Mouse (Mus musculus) MEL (cell line): ENCODE results near the gene Col4a2.

Experiments
- CTCF ChIP-seq, 3 experiments: IDR thresholded peaks in 2 of 3; conservative IDR thresholded peaks in 1 of 3; 2 replicates each; pipeline ENCODE4 v1.5.1; 2011 to 2012; ENCODE audit warnings: low read length in 3 of 3, low read depth in 2 of 3, mild to moderate bottlenecking in 2 of 3, improper control_type of control experiment in 1 of 3, inconsistent platforms in 1 of 3, mixed read lengths in 1 of 3, moderate library complexity in 1 of 3; ENCODE audit not compliant: control insufficient read depth in 1 of 3, insufficient read depth in 1 of 3, poor library complexity in 1 of 3, severe bottlenecking in 1 of 3
- ELF1 ChIP-seq: IDR thresholded peaks from 2 replicates; pipeline ENCODE4 v1.6.1; 2014; ENCODE audit warnings: low read depth, mild to moderate bottlenecking, inconsistent platforms, low read length, improper control_type of control experiment, moderate library complexity
- ETS1 ChIP-seq: IDR thresholded peaks from 2 replicates; pipeline ENCODE4 v1.6.1; 2012; ENCODE audit warnings: low read depth, mild to moderate bottlenecking, inconsistent platforms, low read length, improper control_type of control experiment, moderate library complexity
- GABPA ChIP-seq: IDR thresholded peaks from 2 replicates; pipeline ENCODE4 v1.6.1; 2012; ENCODE audit warnings: low read depth, mild to moderate bottlenecking, inconsistent platforms, low read length, improper control_type of control experiment, moderate library complexity
- GATA1 ChIP-seq: IDR thresholded peaks from 2 replicates; pipeline ENCODE4 v1.6.1; 2011; ENCODE audit warnings: low read depth, low read length, improper control_type of control experiment
- MAX ChIP-seq: IDR thresholded peaks from 2 replicates; pipeline ENCODE4 v1.6.1; 2011; ENCODE audit warnings: low read length, improper control_type of control experiment
- MEF2A ChIP-seq: IDR thresholded peaks from 2 replicates; pipeline ENCODE4 v1.6.1; 2014; ENCODE audit warnings: low read depth, mild to moderate bottlenecking, inconsistent platforms, low read length, improper control_type of control experiment; ENCODE audit not compliant: poor library complexity, insufficient replicate concordance, severe bottlenecking; ENCODE audit errors: extremely low read depth
- POLR2A ChIP-seq, 2 experiments: IDR thresholded peaks; 2 replicates each; pipeline ENCODE4 v1.6.1; 2011 to 2012; ENCODE audit warnings: low read length in 2 of 2, mild to moderate bottlenecking in 2 of 2, control low read depth in 1 of 2, improper control_type of control experiment in 1 of 2, low read depth in 1 of 2, moderate library complexity in 1 of 2; ENCODE audit not compliant: control insufficient read depth in 1 of 2, insufficient read depth in 1 of 2, poor library complexity in 1 of 2
- POLR2AphosphoS5 ChIP-seq: IDR thresholded peaks from 2 replicates; pipeline ENCODE4 v1.6.1; 2012; ENCODE audit warnings: low read depth, borderline replicate concordance, mild to moderate bottlenecking, inconsistent platforms, low read length, moderate library complexity, mixed read lengths
- SIN3A ChIP-seq: IDR thresholded peaks from 2 replicates; pipeline ENCODE4 v1.6.1; 2012; ENCODE audit warnings: low read length, improper control_type of control experiment, inconsistent platforms

GRCm38 (mm10) chr8:11419232-11419631 is 106.6 kb downstream of the Col4a2 start:
- TF ChIP-seq POLR2A (IDR thresholded peaks at IDR 0.05; ENCODE audit: control insufficient read depth in 1 of 2, insufficient read depth in 1 of 2, low read depth in 1 of 2, low read length in 2 of 2, poor library complexity in 1 of 2) (no peak), POLR2AphosphoS5 (no peak), SIN3A (no peak), ETS1 (no peak), MEF2A (no peak), MAX (no peak), ELF1 (no peak), CTCF (IDR thresholded peaks at IDR 0.05 in 2 of 3, conservative IDR thresholded peaks at IDR 0.05 in 1 of 3; ENCODE audit: control insufficient read depth in 1 of 3, insufficient read depth in 1 of 3, low read depth in 2 of 3, low read length in 3 of 3, poor library complexity in 1 of 3, severe bottlenecking in 1 of 3) (no peak), GABPA (no peak), GATA1 (no peak)
